Mouse (Mus musculus): ENCODE data around the gene Hist1h2bn.

GRCm38 (mm10) chr13:21795584-21795983, 41.7 kb downstream of the Hist1h2bn start:
- no peak for TF ChIP-seq CTCF (IDR thresholded peaks at IDR 0.05; ENCODE audit: borderline replicate concordance, extremely low read depth, insufficient read depth, insufficient read length)
- TF ChIP-seq POLR2A (IDR thresholded peaks at IDR 0.05; ENCODE audit: borderline replicate concordance, extremely low read depth, insufficient read depth, insufficient read length, poor library complexity, severe bottlenecking) = no peak

All from brain, embryonic 14.5 days (tissue).